In the genomic region with DNA sequence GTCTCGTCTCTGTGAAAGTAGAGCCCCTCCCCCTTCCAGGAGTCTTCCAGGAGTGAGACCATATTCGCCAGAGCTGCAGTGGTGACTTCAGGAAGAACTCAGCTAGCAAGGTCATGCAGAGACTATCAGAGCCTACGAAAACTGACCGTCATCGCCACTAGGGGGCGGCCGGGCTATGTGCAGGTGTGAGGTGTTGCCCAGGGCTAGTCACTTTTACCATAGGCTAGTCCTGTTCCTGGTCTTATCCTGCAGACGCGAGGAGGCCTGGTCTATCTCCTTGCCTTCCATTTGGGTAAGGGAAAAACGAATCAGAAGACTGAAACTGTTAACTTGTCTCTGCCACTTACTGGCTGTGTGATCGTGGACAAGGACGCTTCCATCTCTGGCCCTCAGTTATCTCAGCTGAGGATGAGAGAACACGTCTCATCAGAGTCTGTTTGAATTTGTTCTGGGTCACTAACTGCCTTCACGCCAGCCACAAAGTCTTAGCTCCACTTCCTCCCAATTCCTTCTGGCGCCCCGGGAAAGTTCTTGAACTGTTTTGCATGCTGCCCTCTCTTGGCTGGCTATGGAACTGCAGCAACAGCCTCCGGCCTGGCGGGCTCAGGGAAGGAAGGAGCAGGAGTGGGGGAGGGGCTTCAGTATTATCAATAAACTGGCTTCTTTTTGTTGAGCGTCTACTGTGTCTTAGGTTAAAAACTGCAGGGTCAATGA, we compare ENCODE assay signal across 8 mouse cellular contexts. TPM values are rescaled to one million over a fixed set of nuclear protein-coding genes. Genes with fewer than 3 reads are reported as not detected.
DNase-seq lines count a peak whose midpoint lies in the region; TF ChIP-seq lines count a peak whose summit lies in the region.

No protein-coding gene starts in this region.

- H3K27ac ChIP-seq in brown adipose tissue, adult 24 weeks (replicated peaks; ENCODE audit: low read depth, low read length), result no peak overlapping the region

- H3K4me3 ChIP-seq in brown adipose tissue, adult 24 weeks (ENCODE audit: insufficient read depth, low read depth, low read length), result peak overlapping the region; percentile 28
- peak overlapping the region; percentile 42 for H3K4me3 ChIP-seq in lung, adult 2 months (replicated peaks; ENCODE audit: extremely low read depth, low read depth, low read length)

- DNase-seq in ES-CJ7 (ENCODE audit: low read depth, low spot score), result peak; percentile 92
- DNase-seq in fibroblast of lung, adult 2 months (ENCODE audit: low read depth), result peak; percentile 58
- peak; percentile 89 to 93 for DNase-seq in heart, postnatal 10 days
- peak; percentile 51 to 80 for DNase-seq in layer of hippocampus, adult 18-20 months (ENCODE audit: low spot score in 2 of 2)
- peak; percentile 81 for DNase-seq in lung, adult 2 months
- peak; percentile 81 for DNase-seq in ovary, postnatal 36 days (ENCODE audit: low spot score)
- DNase-seq in thymus, postnatal 14 days, result peak; percentile 93

- TF ChIP-seq POLR2A in lung, adult 2 months (IDR thresholded peaks at IDR 0.05; ENCODE audit: borderline replicate concordance, extremely low read depth, low read depth, low read length), result no peak

- WGBS in lung, adult 2 months, result 7% methylated on average over 19 of the region's 19 CpGs

- intact Hi-C loops in heart, postnatal 10 days (cut with DNase I), result loop anchor here (1.0 to 5.0 kb wide), 5 partner anchors 50 to 250 kb away; no protein-coding TSS in a partner anchor

- TF ChIP-seq CTCF in lung, adult 2 months (IDR thresholded peaks at IDR 0.05; ENCODE audit: insufficient read depth, low read length), result peak; percentile 75

- no peaks in the 10 kb centered on the region for H3K4me1 ChIP-seq in brown adipose tissue, adult 24 weeks (ENCODE audit: control insufficient read depth, insufficient read depth, insufficient read length, low read length)
- H3K4me1 ChIP-seq in lung, adult 2 months (ENCODE audit: control insufficient read depth, insufficient read depth, low read length), result no peaks in the 10 kb centered on the region

RNA-seq across cellular contexts. Expression of a gene that starts 53.5 kb away (rescaled TPM):
- polyA plus RNA-seq in brown adipose tissue, adult 24 weeks (2012; ENCODE audit: insufficient read depth, insufficient read length, missing spikeins), result 0.28 and 0.38 TPM in 2 replicates
- total RNA-seq in heart, postnatal 10 days (2021), result under 1 TPM; 0.26 to 0.32 TPM
- total RNA-seq in layer of hippocampus, adult 18-20 months (2021), result not detected
- 2.8 and 3.5 TPM in 2 replicates for polyA plus RNA-seq in lung, adult 2 months (2012; rRNA removed)
